Mouse (Mus musculus) lung, adult 2 months (tissue): Measurements from ENCODE around the gene Hes7.

Experiments
- CTCF ChIP-seq: fragments of 200-500 bp; IDR thresholded peaks from 2 replicates; pipeline ENCODE4 v1.5.1; 2011; ENCODE audit warnings: mild to moderate bottlenecking, low read length, control low read depth; ENCODE audit not compliant: insufficient read depth
- POLR2A ChIP-seq: fragments of 200-500 bp; IDR thresholded peaks from 2 replicates; pipeline ENCODE4 v1.6.1; 2011; ENCODE audit warnings: low read depth, mild to moderate bottlenecking, control low read depth, low read length, borderline replicate concordance; ENCODE audit errors: extremely low read depth

- no peak for TF ChIP-seq CTCF
- TF ChIP-seq POLR2A: peak; percentile 45; the same call in 1 of the 2 replicates
Observed at GRCm38 (mm10) chr11:69110319-69111046, 9.7 kb upstream of the Hes7 start.
